Mouse (Mus musculus) MEL (cell line): ENCODE measurements around the gene Zc3h10. TPM values are rescaled to one million over a fixed set of nuclear protein-coding genes. Genes with fewer than 3 reads are reported as not detected.

Source experiments
- DNase-seq: peaks from one replicate; pipeline ENCODE4 v3.0.0; 2011; ENCODE audit warnings: low read depth, low spot score
- H3K27ac ChIP-seq: 2 replicates; pipeline ENCODE4 v1.5.1; 2012; ENCODE audit warnings: low read depth, mild to moderate bottlenecking, control low read depth, low read length, moderate library complexity; ENCODE audit not compliant: control insufficient read depth
- H3K27me3 ChIP-seq, 2 experiments: fragments of 150-350 bp in 1 of 2; sonication (generic) in 1 of 2; 2 replicates each; pipeline ENCODE4 v1.6.1; 2012; ENCODE audit warnings: low read length in 2 of 2, mild to moderate bottlenecking in 2 of 2, improper control_type of control experiment in 1 of 2, moderate library complexity in 1 of 2; ENCODE audit not compliant: insufficient read depth in 2 of 2, control insufficient read depth in 1 of 2
- H3K36me3 ChIP-seq, 2 experiments: 2 replicates each; pipeline ENCODE4 v1.6.1; 2012 to 2014; ENCODE audit warnings: low read length in 2 of 2, improper control_type of control experiment in 1 of 2, inconsistent platforms in 1 of 2, mild to moderate bottlenecking in 1 of 2; ENCODE audit not compliant: insufficient read depth in 2 of 2, control insufficient read depth in 1 of 2
- H3K4me1 ChIP-seq, 2 experiments: fragments of 150-350 bp in 1 of 2; sonication (generic) in 1 of 2; 2 replicates each; pipeline ENCODE4 v1.6.1; 2012; ENCODE audit warnings: low read length in 2 of 2, improper control_type of control experiment in 1 of 2, mild to moderate bottlenecking in 1 of 2; ENCODE audit not compliant: insufficient read depth in 2 of 2, control insufficient read depth in 1 of 2
- H3K4me3 ChIP-seq, 2 experiments: fragments of 150-350 bp in 1 of 2; sonication (generic) in 1 of 2; 2 replicates each; pipeline ENCODE4 v1.5.1; 2012; ENCODE audit warnings: low read depth in 2 of 2, low read length in 2 of 2, mild to moderate bottlenecking in 2 of 2, moderate library complexity in 2 of 2, control low read depth in 1 of 2, improper control_type of control experiment in 1 of 2; ENCODE audit not compliant: control insufficient read depth in 1 of 2, insufficient read depth in 1 of 2
- H3K79me2 ChIP-seq: 2 replicates; pipeline ENCODE4 v1.6.1; 2012; ENCODE audit warnings: mild to moderate bottlenecking, low read length, moderate library complexity; ENCODE audit not compliant: control insufficient read depth, poor library complexity, insufficient read depth
- H3K9ac ChIP-seq: 2 replicates; pipeline ENCODE4 v1.6.1; 2012; ENCODE audit warnings: low read depth, mild to moderate bottlenecking, control low read depth, low read length, moderate library complexity; ENCODE audit not compliant: control insufficient read depth, poor library complexity, severe bottlenecking
- H3K9me3 ChIP-seq: fragments of 150-350 bp; sonication (generic); replicated peaks from 2 replicates; pipeline ENCODE4 v1.6.1; 2012; ENCODE audit warnings: mild to moderate bottlenecking, low read length, improper control_type of control experiment, moderate library complexity; ENCODE audit not compliant: insufficient read depth
- BHLHE40 ChIP-seq: IDR thresholded peaks from 2 replicates; pipeline ENCODE4 v1.6.1; 2012; ENCODE audit warnings: low read depth, mild to moderate bottlenecking, inconsistent platforms, low read length, improper control_type of control experiment, borderline replicate concordance
- CHD1 ChIP-seq: IDR thresholded peaks from 2 replicates; pipeline ENCODE4 v1.6.1; 2012; ENCODE audit warnings: low read depth, mild to moderate bottlenecking, inconsistent platforms, low read length, improper control_type of control experiment
- CHD2 ChIP-seq: IDR thresholded peaks from 2 replicates; pipeline ENCODE4 v1.6.1; 2011; ENCODE audit warnings: low read length, improper control_type of control experiment
- CTCF ChIP-seq, 3 experiments: IDR thresholded peaks in 2 of 3; conservative IDR thresholded peaks in 1 of 3; 2 replicates each; pipeline ENCODE4 v1.5.1; 2011 to 2012; ENCODE audit warnings: low read length in 3 of 3, low read depth in 2 of 3, mild to moderate bottlenecking in 2 of 3, improper control_type of control experiment in 1 of 3, inconsistent platforms in 1 of 3, mixed read lengths in 1 of 3, moderate library complexity in 1 of 3; ENCODE audit not compliant: control insufficient read depth in 1 of 3, insufficient read depth in 1 of 3, poor library complexity in 1 of 3, severe bottlenecking in 1 of 3
- E2F4 ChIP-seq: IDR thresholded peaks from 2 replicates; pipeline ENCODE4 v1.6.1; 2011; ENCODE audit warnings: low read depth, low read length, improper control_type of control experiment, borderline replicate concordance
- ELF1 ChIP-seq: IDR thresholded peaks from 2 replicates; pipeline ENCODE4 v1.6.1; 2014; ENCODE audit warnings: low read depth, mild to moderate bottlenecking, inconsistent platforms, low read length, improper control_type of control experiment, moderate library complexity
- EP300 ChIP-seq, 2 experiments: IDR thresholded peaks; 2 replicates each; pipeline ENCODE4 v1.6.1; 2011; ENCODE audit warnings: improper control_type of control experiment in 2 of 2, low read length in 2 of 2, low read depth in 1 of 2, mild to moderate bottlenecking in 1 of 2
- ETS1 ChIP-seq: IDR thresholded peaks from 2 replicates; pipeline ENCODE4 v1.6.1; 2012; ENCODE audit warnings: low read depth, mild to moderate bottlenecking, inconsistent platforms, low read length, improper control_type of control experiment, moderate library complexity
- GATA1 ChIP-seq: IDR thresholded peaks from 2 replicates; pipeline ENCODE4 v1.6.1; 2011; ENCODE audit warnings: low read depth, low read length, improper control_type of control experiment
- HCFC1 ChIP-seq: IDR thresholded peaks from 2 replicates; pipeline ENCODE4 v1.6.1; 2012; ENCODE audit warnings: low read depth, mild to moderate bottlenecking, inconsistent platforms, low read length, improper control_type of control experiment, moderate library complexity
- JUND ChIP-seq: IDR thresholded peaks from 2 replicates; pipeline ENCODE4 v1.6.1; 2011; ENCODE audit warnings: low read depth, mild to moderate bottlenecking, improper control_type of control experiment, low read length
- KAT2A ChIP-seq: conservative IDR thresholded peaks from 2 replicates; pipeline ENCODE4 v1.6.1; 2012; ENCODE audit warnings: low read depth, low read length, improper control_type of control experiment, inconsistent platforms
- MAFK ChIP-seq: IDR thresholded peaks from 2 replicates; pipeline ENCODE4 v1.6.1; 2011; ENCODE audit warnings: low read depth, mild to moderate bottlenecking, low read length, improper control_type of control experiment, borderline replicate concordance
- MAZ ChIP-seq: IDR thresholded peaks from 2 replicates; pipeline ENCODE4 v1.6.1; 2012; ENCODE audit warnings: low read depth, mild to moderate bottlenecking, inconsistent platforms, low read length, improper control_type of control experiment
- MEF2A ChIP-seq: IDR thresholded peaks from 2 replicates; pipeline ENCODE4 v1.6.1; 2014; ENCODE audit warnings: low read depth, mild to moderate bottlenecking, inconsistent platforms, low read length, improper control_type of control experiment; ENCODE audit not compliant: poor library complexity, insufficient replicate concordance, severe bottlenecking; ENCODE audit errors: extremely low read depth
- MXI1 ChIP-seq: IDR thresholded peaks from 2 replicates; pipeline ENCODE4 v1.6.1; 2011; ENCODE audit warnings: mild to moderate bottlenecking, low read depth, low read length, improper control_type of control experiment
- MYB ChIP-seq: IDR thresholded peaks from 2 replicates; pipeline ENCODE4 v1.6.1; 2011; ENCODE audit warnings: mild to moderate bottlenecking, low read depth, low read length, improper control_type of control experiment
- MYC ChIP-seq: IDR thresholded peaks from 2 replicates; pipeline ENCODE4 v1.6.1; 2011; ENCODE audit warnings: low read depth, mild to moderate bottlenecking, low read length, improper control_type of control experiment, moderate library complexity
- NELFE ChIP-seq: IDR thresholded peaks from 2 replicates; pipeline ENCODE4 v1.6.1; 2011; ENCODE audit warnings: low read depth, low read length, improper control_type of control experiment
- NRF1 ChIP-seq: IDR thresholded peaks from 2 replicates; pipeline ENCODE4 v1.6.1; 2014; ENCODE audit warnings: low read depth, mild to moderate bottlenecking, inconsistent platforms, low read length, improper control_type of control experiment, moderate library complexity; ENCODE audit not compliant: poor library complexity, insufficient read depth, severe bottlenecking
- POLR2A ChIP-seq, 2 experiments: IDR thresholded peaks; 2 replicates each; pipeline ENCODE4 v1.6.1; 2011 to 2012; ENCODE audit warnings: low read length in 2 of 2, mild to moderate bottlenecking in 2 of 2, control low read depth in 1 of 2, improper control_type of control experiment in 1 of 2, low read depth in 1 of 2, moderate library complexity in 1 of 2; ENCODE audit not compliant: control insufficient read depth in 1 of 2, insufficient read depth in 1 of 2, poor library complexity in 1 of 2
- POLR2AphosphoS2 ChIP-seq: IDR thresholded peaks from 2 replicates; pipeline ENCODE4 v1.6.1; 2011; ENCODE audit warnings: low read length, improper control_type of control experiment
- POLR2AphosphoS5 ChIP-seq: IDR thresholded peaks from 2 replicates; pipeline ENCODE4 v1.6.1; 2012; ENCODE audit warnings: low read depth, borderline replicate concordance, mild to moderate bottlenecking, inconsistent platforms, low read length, moderate library complexity, mixed read lengths
- RAD21 ChIP-seq: IDR thresholded peaks from 2 replicates; pipeline ENCODE4 v1.6.1; 2011; ENCODE audit warnings: mild to moderate bottlenecking, low read depth, low read length, improper control_type of control experiment
- RCOR1 ChIP-seq: IDR thresholded peaks from 2 replicates; pipeline ENCODE4 v1.6.1; 2012; ENCODE audit warnings: low read depth, mild to moderate bottlenecking, inconsistent platforms, low read length, improper control_type of control experiment
- SIN3A ChIP-seq: IDR thresholded peaks from 2 replicates; pipeline ENCODE4 v1.6.1; 2012; ENCODE audit warnings: low read length, improper control_type of control experiment, inconsistent platforms
- SMC3 ChIP-seq: IDR thresholded peaks from 2 replicates; pipeline ENCODE4 v1.6.1; 2011; ENCODE audit warnings: low read depth, low read length, improper control_type of control experiment
- TAL1 ChIP-seq: IDR thresholded peaks from 2 replicates; pipeline ENCODE4 v1.6.1; 2012; ENCODE audit warnings: mild to moderate bottlenecking, inconsistent platforms, low read length, moderate library complexity, mixed read lengths
- TBP ChIP-seq: IDR thresholded peaks from 2 replicates; pipeline ENCODE4 v1.8.0; 2011; ENCODE audit warnings: low read depth, low read length, improper control_type of control experiment
- TCF12 ChIP-seq: IDR thresholded peaks from 2 replicates; pipeline ENCODE4 v1.6.1; 2014; ENCODE audit warnings: low read depth, mild to moderate bottlenecking, inconsistent platforms, low read length, improper control_type of control experiment, moderate library complexity
- UBTF ChIP-seq: IDR thresholded peaks from 2 replicates; pipeline ENCODE4 v1.6.1; 2012; ENCODE audit warnings: low read depth, mild to moderate bottlenecking, inconsistent platforms, low read length, improper control_type of control experiment, moderate library complexity, borderline replicate concordance; ENCODE audit not compliant: insufficient read depth
- USF1 ChIP-seq: IDR thresholded peaks from 2 replicates; pipeline ENCODE4 v1.6.1; 2014; ENCODE audit warnings: low read depth, mild to moderate bottlenecking, inconsistent platforms, low read length, improper control_type of control experiment, moderate library complexity
- ZC3H11A ChIP-seq: IDR thresholded peaks from 2 replicates; pipeline ENCODE4 v1.6.1; 2012; ENCODE audit warnings: low read depth, mild to moderate bottlenecking, inconsistent platforms, low read length, improper control_type of control experiment
- ZKSCAN1 ChIP-seq: IDR thresholded peaks from 2 replicates; pipeline ENCODE4 v1.6.1; 2012; ENCODE audit warnings: low read depth, mild to moderate bottlenecking, inconsistent platforms, low read length, improper control_type of control experiment, moderate library complexity
- ZMIZ1 ChIP-seq: IDR thresholded peaks from 2 replicates; pipeline ENCODE4 v1.6.1; 2012; ENCODE audit warnings: low read depth, mild to moderate bottlenecking, inconsistent platforms, low read length, improper control_type of control experiment, moderate library complexity
- polyA plus RNA-seq, 2 experiments: library from polyadenylated mRNA; stranded (reverse) in 1 of 2; unstranded in 1 of 2; fragments of >175 nt in 1 of 2; fragments of >200 nt in 1 of 2; gene quantifications; 2 replicates each; pipeline versions ENCODE4 v1.2.1 to v1.2.4; 2012; ENCODE audit warnings: low replicate concordance in 2 of 2, low read depth in 1 of 2; ENCODE audit not compliant: insufficient read length in 2 of 2, insufficient read depth in 1 of 2, missing spikeins in 1 of 2
- total RNA-seq: library from RNA; depleted of rRNA; stranded (reverse); fragments of 300-350 nt; gene quantifications from 2 replicates; pipeline ENCODE4 v1.2.3, GENCODE M21; 2012

Zc3h10 gene
- total and polyA plus RNA-seq, 3 experiments, result 14.6 to 17.3 TPM; not detected in 1

GRCm38 (mm10) chr10:128504641-128505370, 42.8 kb downstream of the Zc3h10 start:
- H3K4me3 ChIP-seq, result peak overlapping the region; percentile 7 to 14
- peak; percentile 85 for DNase-seq
- H3K27ac ChIP-seq, result peak overlapping the region; percentile 78
- peaks cover 11 to 21% of the 10 kb centered on the region in 2 experiments for H3K4me1 ChIP-seq
- peaks cover 0 to 20% of the 10 kb centered on the region in 2 experiments; a peak in 2 of 4 replicates for H3K36me3 ChIP-seq
- H3K9ac ChIP-seq, result peak overlapping the region; percentile 48
- H3K79me2 ChIP-seq, result no peaks in the 10 kb centered on the region
- no peaks in the 10 kb centered on the region for H3K27me3 ChIP-seq
- H3K9me3 ChIP-seq, result no peaks in the 10 kb centered on the region
- no peak for TF ChIP-seq POLR2AphosphoS5
- TF ChIP-seq ZC3H11A, result no peak
- no peak for TF ChIP-seq NELFE
- peak; percentile 83 for TF ChIP-seq GATA1
- TF ChIP-seq MAZ, result 0 out of 2 replicates have a peak, but pooled peaks have one; percentile 45
- TF ChIP-seq JUND, result no peak
- no peak for TF ChIP-seq ZKSCAN1
- no peak for TF ChIP-seq CHD1
- TF ChIP-seq POLR2A (IDR thresholded peaks at IDR 0.05; ENCODE audit: control insufficient read depth in 1 of 2, insufficient read depth in 1 of 2, low read depth in 1 of 2, low read length in 2 of 2, poor library complexity in 1 of 2), result peak in 1 of 2 experiments; percentile 60; a peak in 2 of 4 replicates
- TF ChIP-seq KAT2A, result no peak
- peak; percentile 32; the same call in 1 of the 2 replicates for TF ChIP-seq BHLHE40
- peak; percentile 58; the same call in 1 of the 2 replicates for TF ChIP-seq MYC
- 0 out of 2 replicates have a peak, but pooled peaks have one; percentile 38 for TF ChIP-seq TBP
- 0 out of 2 replicates have a peak, but pooled peaks have one; percentile 26 for TF ChIP-seq HCFC1
- no peak for TF ChIP-seq MEF2A
- no peak for TF ChIP-seq USF1
- no peak for TF ChIP-seq CTCF (IDR thresholded peaks at IDR 0.05 in 2 of 3, conservative IDR thresholded peaks at IDR 0.05 in 1 of 3; ENCODE audit: control insufficient read depth in 1 of 3, insufficient read depth in 1 of 3, low read depth in 2 of 3, low read length in 3 of 3, poor library complexity in 1 of 3, severe bottlenecking in 1 of 3)
- TF ChIP-seq TCF12, result no peak
- peak; percentile 78 for TF ChIP-seq ELF1
- TF ChIP-seq UBTF, result no peak
- TF ChIP-seq TAL1, result no peak
- TF ChIP-seq RAD21, result no peak
- no peak; the same call in 1 of the 2 replicates for TF ChIP-seq SIN3A
- TF ChIP-seq SMC3, result no peak
- TF ChIP-seq ZMIZ1, result no peak
- TF ChIP-seq EP300 (IDR thresholded peaks at IDR 0.05; ENCODE audit: low read depth in 1 of 2, low read length in 2 of 2), result peak; percentile 64 to 77
- TF ChIP-seq E2F4, result no peak
- peak; percentile 42; the same call in 1 of the 2 replicates for TF ChIP-seq MXI1
- peak; percentile 67 for TF ChIP-seq RCOR1
- no peak for TF ChIP-seq POLR2AphosphoS2
- no peak for TF ChIP-seq CHD2
- TF ChIP-seq NRF1, result no peak
- TF ChIP-seq MYB, result no peak
- peak; percentile 71 for TF ChIP-seq ETS1
- no peak for TF ChIP-seq MAFK
